Mouse (Mus musculus) urinary bladder, adult 2 months (tissue): ENCODE data around the gene B430306N03Rik. TPM values are rescaled to one million over a fixed set of nuclear protein-coding genes. Genes with fewer than 3 reads are reported as not detected.

Experiments
- DNase-seq: peaks from one replicate; pipeline ENCODE4 v3.0.0; 2022; ENCODE audit warnings: low spot score
- polyA plus RNA-seq: library from polyadenylated mRNA; depleted of rRNA; stranded (reverse); fragments of >200 nt; gene quantifications from 2 replicates; pipeline ENCODE4 v1.2.3, GENCODE M21; 2012; rRNA removed

Gene B430306N03Rik
- polyA plus RNA-seq, 1 experiment = 0.66 TPM

- DNase-seq = no peak
These were observed 46.4 kb downstream of the B430306N03Rik start for GRCm38 (mm10) chr17:48362346-48362745.

- DNase-seq = no peak
These were observed 47.0 kb downstream of the B430306N03Rik start for GRCm38 (mm10) chr17:48362966-48363365.

- no peak for DNase-seq
These were observed 47.6 kb downstream of the B430306N03Rik start for GRCm38 (mm10) chr17:48363421-48363965.

- DNase-seq = no peak
These were observed 49.7 kb downstream of the B430306N03Rik start for GRCm38 (mm10) chr17:48365511-48366155.

GRCm38 (mm10) chr17:48366806-48367205, 50.9 kb downstream of the B430306N03Rik start:
- DNase-seq = no peak

GRCm38 (mm10) chr17:48371621-48372020, 55.7 kb downstream of the B430306N03Rik start:
- DNase-seq = no peak

- DNase-seq = no peak
These were observed 57.0 kb downstream of the B430306N03Rik start for GRCm38 (mm10) chr17:48372987-48373386.

- DNase-seq = no peak
These were observed 60.2 kb downstream of the B430306N03Rik start for GRCm38 (mm10) chr17:48376102-48376501.

Other genes with a start within 250 kb of the B430306N03Rik start
- gene 1700067P10Rik, start 226.8 kb upstream of the B430306N03Rik start, polyA plus RNA-seq = 0.09 and 0.12 TPM in 2 replicates
- 0.04 and 0.06 TPM in 2 replicates for gene 9830107B12Rik, start 169.9 kb upstream of the B430306N03Rik start, polyA plus RNA-seq
- gene A530064D06Rik, start 148.9 kb upstream of the B430306N03Rik start, polyA plus RNA-seq = 0.41 and 0.69 TPM in 2 replicates
- 0.01 TPM in 1 of 2 replicates, not detected in the other for gene Trem1, start 83.4 kb upstream of the B430306N03Rik start, polyA plus RNA-seq
- not detected in 2 replicates for gene Trem3, start 68.4 kb upstream of the B430306N03Rik start, polyA plus RNA-seq
- 0.49 and 0.89 TPM in 2 replicates for gene Treml4, start 51.8 kb upstream of the B430306N03Rik start, polyA plus RNA-seq
- gene Treml2, start 16.6 kb upstream of the B430306N03Rik start, polyA plus RNA-seq = 0.19 and 0.32 TPM in 2 replicates
- gene Trem2, start 30.3 kb downstream of the B430306N03Rik start, polyA plus RNA-seq = 7.6 and 8.8 TPM in 2 replicates
- gene Treml1, start 43.8 kb downstream of the B430306N03Rik start, polyA plus RNA-seq = 0.07 and 0.11 TPM in 2 replicates
- 31.7 and 39.2 TPM in 2 replicates for gene Nfya, start 93.8 kb downstream of the B430306N03Rik start, polyA plus RNA-seq
- 38.1 and 42.4 TPM in 2 replicates for gene Oard1, start 93.9 kb downstream of the B430306N03Rik start, polyA plus RNA-seq
- 6.8 and 7.9 TPM in 2 replicates for gene Apobec2, start 116.8 kb downstream of the B430306N03Rik start, polyA plus RNA-seq
- gene Tspo2, start 135.4 kb downstream of the B430306N03Rik start, polyA plus RNA-seq = not detected in 2 replicates
- gene Unc5cl, start 138.8 kb downstream of the B430306N03Rik start, polyA plus RNA-seq = 0.11 and 0.13 TPM in 2 replicates